Mouse (Mus musculus): ENCODE results near the gene 2310057N15Rik.
"Not testable (repeated sequence)": the region's sequence is repeated elsewhere in the genome, so short reads cannot be mapped to it uniquely, and the experiment has no call there.

Gene 2310057N15Rik

DNA sequence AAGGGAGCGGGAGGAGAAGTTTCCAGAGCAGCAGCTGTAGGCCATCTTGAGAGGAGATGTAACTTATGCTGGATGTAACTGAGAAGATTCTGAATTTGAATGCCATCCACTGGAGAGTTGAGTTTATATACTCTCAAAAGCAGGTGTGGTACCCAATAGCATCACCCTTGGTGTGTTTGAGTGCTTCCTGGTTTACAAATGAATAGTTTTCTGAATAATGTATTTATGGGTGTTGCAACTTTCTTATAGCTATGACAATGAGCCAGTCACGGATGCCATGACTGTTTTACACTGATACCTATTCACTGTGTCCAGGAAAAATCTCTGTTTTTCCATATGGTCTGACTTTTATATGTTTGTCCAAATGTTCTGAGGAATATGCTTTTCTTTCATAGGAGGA is at the start of gene 2310057N15Rik:
Gene 2310057N15Rik (minus strand): TSS at position 101 of the 400 bp plus-strand sequence.
- DNase-seq (ENCODE audit: low spot score) = no peak

GRCm38 (mm10) chr16:88823736-88824135 is 49.7 kb upstream of the 2310057N15Rik start:
- DNase-seq (ENCODE audit: low spot score) = no peak

GRCm38 (mm10) chr16:88820066-88820465 is 46.1 kb upstream of the 2310057N15Rik start, which contains the start of gene Krtap15:
Gene Krtap15 (plus strand): TSS chr16:88820215.
- DNase-seq (ENCODE audit: low spot score) = no peak

- no peak for DNase-seq (ENCODE audit: low spot score)
These were observed 37.8 kb upstream of the 2310057N15Rik start, which contains the start of gene Gm20741 for GRCm38 (mm10) chr16:88811827-88812226. Gene Gm20741 (minus strand): TSS chr16:88812220.

DNA sequence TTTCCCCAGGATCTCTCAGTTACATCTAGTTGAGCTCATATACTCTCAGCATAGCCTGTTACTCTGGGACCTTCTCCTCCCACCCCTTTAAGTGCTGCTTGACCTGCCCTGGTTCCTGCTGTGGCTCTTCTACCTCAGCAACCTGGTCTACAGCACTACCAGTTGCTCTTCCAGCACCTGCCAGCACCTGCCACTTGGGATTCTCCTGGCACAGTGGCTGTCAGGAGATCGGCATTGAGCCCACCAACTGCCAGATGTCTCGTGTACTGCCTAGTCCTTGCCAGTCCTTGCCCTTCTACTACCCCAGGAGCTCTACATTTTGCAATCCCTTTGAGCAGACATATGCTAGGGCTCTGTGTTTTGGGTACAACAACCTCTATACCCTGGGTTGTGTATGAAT is 12.8 kb upstream of the 2310057N15Rik start:
- DNase-seq (ENCODE audit: low spot score) = no peak

DNA sequence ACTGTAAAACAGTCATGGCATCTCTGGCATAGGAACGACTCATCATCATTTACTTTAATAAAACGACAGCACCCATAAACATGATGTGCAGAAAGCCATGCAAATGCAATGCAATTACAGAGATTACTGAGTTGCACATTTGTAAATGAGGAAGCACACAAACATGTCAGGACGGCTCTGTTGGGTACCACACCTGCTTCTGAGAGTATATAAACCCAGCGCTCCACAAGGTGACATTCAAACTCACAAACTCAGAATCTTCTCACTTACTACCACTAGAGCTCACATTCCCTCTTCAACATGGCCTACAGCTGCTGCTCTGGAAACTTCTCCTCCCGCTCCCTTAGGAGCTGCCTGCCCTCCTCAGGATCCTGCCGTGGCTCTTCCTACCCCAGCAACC is 3.6 kb upstream of the 2310057N15Rik start, which contains the start of gene Gm5965:
Gene Gm5965 (plus strand): TSS at position 301 of the 400 bp plus-strand sequence.
- no peak for DNase-seq (ENCODE audit: low spot score)

DNA sequence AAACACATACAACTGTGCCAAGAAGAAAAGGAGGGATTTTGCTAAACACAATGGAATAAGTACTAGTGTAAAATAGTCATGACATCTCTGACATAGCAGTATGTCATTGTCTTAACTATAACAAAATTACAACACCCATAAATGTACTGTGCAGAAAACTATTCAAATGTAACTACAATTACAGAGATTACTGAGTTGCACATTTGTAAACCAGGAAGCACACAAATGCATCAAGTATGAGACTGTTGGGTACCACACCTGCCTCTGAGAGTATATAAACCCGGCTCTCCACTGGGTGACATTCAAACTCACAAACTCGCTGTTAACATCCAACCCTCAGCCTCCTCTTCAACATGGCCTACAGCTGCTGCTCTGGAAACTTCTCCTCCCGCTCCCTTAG is 15.5 kb downstream of the 2310057N15Rik start, which contains the start of gene 2310034C09Rik:
Gene 2310034C09Rik (plus strand): TSS at position 301 of the 400 bp plus-strand sequence.
- not testable (repeated sequence) for DNase-seq (ENCODE audit: low spot score)

GRCm38 (mm10) chr16:88751535-88751934 is 22.5 kb downstream of the 2310057N15Rik start, which contains the start of gene Krtap13:
Gene Krtap13 (minus strand): TSS chr16:88751635.
- DNase-seq (ENCODE audit: low spot score) = not testable (repeated sequence)

DNA sequence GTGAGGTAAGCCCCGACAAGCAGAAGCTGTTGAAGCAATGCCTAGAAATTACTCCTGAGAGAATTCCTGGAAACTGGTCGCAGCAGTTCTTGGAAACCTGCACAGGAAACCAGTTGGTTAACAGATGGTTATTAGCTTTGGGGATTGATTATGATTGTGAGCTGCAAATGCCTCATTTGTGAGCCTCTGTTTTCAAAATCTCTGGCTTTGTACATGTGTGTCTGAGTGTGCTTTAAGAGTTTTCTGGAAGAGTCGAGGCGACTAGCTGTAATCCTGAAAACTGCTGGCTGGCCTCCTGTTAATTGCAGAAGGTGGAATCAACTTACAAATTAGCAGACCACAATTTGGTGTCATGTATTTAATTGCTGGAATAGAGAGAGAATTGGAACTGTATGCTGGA is 26.1 kb downstream of the 2310057N15Rik start:
- no peak for DNase-seq (ENCODE audit: low spot score)

DNA sequence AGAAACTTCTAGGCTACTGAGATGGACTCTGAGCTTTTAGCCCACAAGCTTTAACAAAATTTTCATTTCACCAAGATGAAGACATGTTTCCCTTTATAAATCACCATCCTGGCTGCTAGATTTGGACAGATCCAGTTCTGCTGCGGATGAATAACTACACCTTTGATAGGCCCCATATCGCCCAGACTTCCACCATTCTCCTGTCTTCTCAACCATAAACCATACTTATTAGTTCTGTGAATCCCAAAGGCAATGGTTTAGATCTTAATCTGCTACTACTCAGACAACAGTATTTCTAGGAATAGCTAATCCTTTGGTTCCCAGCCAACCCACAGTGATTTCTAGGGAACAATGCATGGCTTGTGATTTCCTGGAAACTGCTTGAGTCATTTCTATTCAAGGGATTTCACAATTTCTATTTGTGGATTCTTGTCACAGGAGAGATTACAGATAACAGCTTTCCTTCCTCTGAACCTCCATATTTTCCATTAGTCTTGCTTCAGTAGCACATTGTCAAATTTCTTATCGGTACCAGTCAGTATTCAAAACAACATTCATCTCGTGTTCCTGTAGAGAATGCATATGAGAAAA is 29.2 kb downstream of the 2310057N15Rik start:
- no peak for DNase-seq (ENCODE audit: low spot score)

GRCm38 (mm10) chr16:88735391-88735790 is 38.6 kb downstream of the 2310057N15Rik start:
- DNase-seq (ENCODE audit: low spot score) = no peak

DNA sequence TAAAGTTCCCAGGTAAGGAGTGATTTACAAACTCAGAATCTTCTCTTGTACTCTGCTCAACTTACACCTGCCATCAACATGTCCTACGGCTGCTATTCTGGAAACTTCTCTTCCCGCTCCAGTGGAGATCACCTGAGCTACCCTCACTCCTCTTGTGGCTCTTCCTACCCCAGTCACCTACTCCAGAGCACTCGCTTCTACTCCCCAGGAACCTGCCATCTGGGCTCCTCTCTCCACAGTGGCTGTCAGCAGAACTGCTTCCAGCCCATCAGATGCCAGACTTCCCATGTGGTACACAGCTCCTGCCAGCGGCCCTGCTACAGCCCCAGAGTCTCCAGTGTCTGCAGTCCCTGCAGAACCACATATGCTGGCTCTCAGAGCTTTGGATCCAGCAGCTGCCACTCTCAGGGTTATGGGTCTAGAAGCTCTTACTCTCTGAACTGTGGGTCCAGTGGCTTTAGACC is 45.2 kb downstream of the 2310057N15Rik start, which contains the start of gene Krtap13-1:
Gene Krtap13-1 (plus strand): TSS at position 51 of the 464 bp plus-strand sequence.
- no peak for DNase-seq (ENCODE audit: low spot score)

All from ovary, postnatal 14 days (tissue).